Mouse (Mus musculus): ENCODE results near the gene Gm20403. TPM values are rescaled to one million over a fixed set of nuclear protein-coding genes. Genes with fewer than 3 reads are reported as not detected.
"Not testable (repeated sequence)": the region's sequence is repeated elsewhere in the genome, so short reads cannot be mapped to it uniquely, and the experiment has no call there.

Gm20403 gene
- polyA plus RNA-seq, 2 experiments, result not detected

DNA sequence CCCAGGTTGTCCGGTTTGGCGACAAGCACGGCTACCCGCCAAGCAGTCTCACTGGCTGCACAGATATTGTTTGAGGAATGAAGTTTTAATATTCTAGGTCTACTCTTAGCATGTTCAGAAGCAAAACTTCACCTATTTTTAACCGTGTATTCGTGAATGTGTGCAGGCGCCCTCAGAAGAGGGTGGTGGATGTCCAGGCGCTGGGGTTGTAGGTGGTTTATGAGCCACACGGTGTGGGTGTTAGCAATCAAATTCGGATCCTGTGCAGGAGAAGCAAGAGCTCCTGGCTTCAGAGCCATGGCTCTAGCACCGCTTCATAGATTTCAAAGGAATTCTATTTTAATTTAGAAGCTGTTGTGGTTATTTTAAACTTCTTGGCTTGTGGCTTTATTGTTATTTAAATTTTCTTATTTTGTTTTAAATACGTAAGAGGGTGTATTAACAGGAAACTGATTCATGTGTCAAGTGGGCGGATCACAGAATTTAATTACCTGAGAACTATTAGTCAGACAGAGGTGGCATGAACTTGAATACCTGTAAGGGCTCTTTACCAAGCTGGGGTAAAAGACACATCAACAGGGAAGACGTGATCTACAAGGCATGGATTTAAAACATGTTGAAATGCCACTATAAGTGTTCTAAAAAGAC is 21.2 kb upstream of the Gm20403 start:
- DNase-seq (ENCODE audit: low read depth in 3 of 3, low spot score in 3 of 3) (no peak), ATAC-seq (ENCODE audit: insufficient read depth) (no peak)
- H3K9ac ChIP-seq (replicated peaks), result no peak overlapping the region
- 74% methylated on average over 14 of the region's 14 CpGs for WGBS (ENCODE audit: insufficient replicate concordance)
- TF ChIP-seq EP300 (IDR thresholded peaks at IDR 0.05; ENCODE audit: low read depth), result no peak
- TF ChIP-seq CTCF (IDR thresholded peaks at IDR 0.05; ENCODE audit: low read depth), result no peak
- no peaks in the 10 kb centered on the region for H3K36me3 ChIP-seq (replicated peaks; ENCODE audit: control insufficient read depth, insufficient read depth, low read depth)
- no peak overlapping the region for H3K4me3 ChIP-seq (ENCODE audit: insufficient read depth in 1 of 2, low read depth in 2 of 2, low read length in 2 of 2)
- no peak overlapping the region for H3K27ac ChIP-seq
- H3K4me2 ChIP-seq (ENCODE audit: low read depth), result no peak overlapping the region
- H3K9me3 ChIP-seq (ENCODE audit: control insufficient read depth, low read length), result no peaks in the 10 kb centered on the region
- H3K27me3 ChIP-seq (ENCODE audit: control insufficient read depth, insufficient read depth, low read length), result no peaks in the 10 kb centered on the region; the same call in 1 of the 2 replicates
- no peaks in the 10 kb centered on the region for H3K4me1 ChIP-seq (replicated peaks; ENCODE audit: control insufficient read depth in 2 of 2, insufficient read depth in 2 of 2, low read length in 1 of 2)

DNA sequence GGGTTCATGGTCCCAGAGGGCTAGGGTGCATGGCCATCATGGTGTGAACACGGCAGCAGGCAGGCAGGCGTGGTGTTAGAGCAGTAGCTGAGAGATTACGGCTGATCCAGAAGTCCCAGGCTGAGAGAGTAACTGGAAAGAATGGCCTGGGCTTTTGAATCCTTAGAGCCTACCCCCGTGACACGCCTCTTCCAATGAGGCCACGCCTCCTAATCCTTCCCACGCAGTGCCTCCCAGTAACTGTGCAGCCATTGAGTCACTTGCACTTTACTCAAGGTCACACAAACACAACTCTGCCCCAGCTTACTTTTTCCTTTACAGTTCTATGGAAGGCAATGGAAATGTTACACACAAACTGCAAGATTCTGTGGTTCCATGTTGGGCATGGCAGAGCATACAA is 19.7 kb upstream of the Gm20403 start:
- Histone ChIP-seq H3K4me3 (ENCODE audit: insufficient read depth in 1 of 2, low read depth in 2 of 2, low read length in 2 of 2) (no peak overlapping the region), H3K4me1 (replicated peaks; ENCODE audit: control insufficient read depth in 2 of 2, insufficient read depth in 2 of 2, low read length in 1 of 2) (no peaks in the 10 kb centered on the region), H3K36me3 (replicated peaks; ENCODE audit: control insufficient read depth, insufficient read depth, low read depth) (no peaks in the 10 kb centered on the region), H3K27me3 (ENCODE audit: control insufficient read depth, insufficient read depth, low read length) (no peaks in the 10 kb centered on the region; the same call in 1 of the 2 replicates), H3K4me2 (ENCODE audit: low read depth) (no peak overlapping the region), H3K27ac (no peak overlapping the region), H3K9ac (replicated peaks) (no peak overlapping the region), H3K9me3 (ENCODE audit: control insufficient read depth, low read length) (no peaks in the 10 kb centered on the region)
- no peak for TF ChIP-seq EP300 (IDR thresholded peaks at IDR 0.05; ENCODE audit: low read depth)
- no peak for TF ChIP-seq CTCF (IDR thresholded peaks at IDR 0.05; ENCODE audit: low read depth)
- WGBS (ENCODE audit: insufficient replicate concordance), result 72% methylated on average over 7 of the region's 7 CpGs
- ATAC-seq (ENCODE audit: insufficient read depth), result no peak
- no peak for DNase-seq (ENCODE audit: low read depth in 3 of 3, low spot score in 3 of 3)

DNA sequence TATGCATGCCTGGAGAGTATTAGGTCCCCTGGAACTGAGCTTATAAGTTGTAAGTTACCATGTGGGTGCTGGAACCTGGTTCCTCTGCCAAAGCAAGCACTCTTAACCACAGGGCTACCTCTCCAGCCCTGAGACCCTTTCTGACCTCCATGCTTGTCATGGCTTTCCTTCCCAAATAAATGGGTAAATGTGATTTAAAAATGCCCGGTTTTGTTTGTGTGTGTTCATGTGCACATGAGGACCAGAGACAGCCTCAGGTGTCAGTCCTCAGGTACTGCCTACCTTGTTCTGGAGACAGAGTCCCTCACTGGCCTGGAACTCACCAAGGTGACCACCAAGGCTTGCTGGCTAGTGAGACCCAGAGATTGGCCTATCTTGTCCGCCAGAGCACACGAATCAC is 18.1 kb upstream of the Gm20403 start:
- WGBS (ENCODE audit: insufficient replicate concordance), result 72% methylated on average over 3 of the region's 3 CpGs
- DNase-seq (ENCODE audit: low read depth in 3 of 3, low spot score in 3 of 3), result no peak

DNA sequence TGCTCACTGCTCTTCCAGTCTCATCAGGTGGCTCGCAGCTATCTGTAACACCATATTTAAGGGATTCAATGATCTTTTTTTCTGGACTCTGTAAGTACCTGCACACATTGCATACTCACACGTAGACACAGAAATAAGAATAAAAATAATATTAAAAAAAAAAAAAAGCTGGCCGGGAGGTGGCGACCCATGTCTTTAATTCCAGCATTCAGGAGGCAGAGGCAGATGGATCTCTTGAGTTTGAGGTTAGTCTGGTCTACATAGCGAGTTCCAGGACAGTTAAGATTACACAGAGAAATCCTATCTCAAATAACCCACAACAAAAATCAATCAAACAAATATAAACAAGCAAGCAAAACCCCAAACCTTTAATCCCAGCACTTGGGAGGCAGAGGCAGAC is 17.5 kb upstream of the Gm20403 start:
- Histone ChIP-seq H3K9ac (replicated peaks) (no peak overlapping the region), H3K27ac (no peak overlapping the region), H3K36me3 (replicated peaks; ENCODE audit: control insufficient read depth, insufficient read depth, low read depth) (no peaks in the 10 kb centered on the region), H3K4me2 (ENCODE audit: low read depth) (no peak overlapping the region), H3K9me3 (ENCODE audit: control insufficient read depth, low read length) (no peaks in the 10 kb centered on the region), H3K4me1 (replicated peaks; ENCODE audit: control insufficient read depth in 2 of 2, insufficient read depth in 2 of 2, low read length in 1 of 2) (peaks cover 0 to 4% of the 10 kb centered on the region in 2 experiments; a peak in 1 of 4 replicates), H3K4me3 (ENCODE audit: insufficient read depth in 1 of 2, low read depth in 2 of 2, low read length in 2 of 2) (no peak overlapping the region), H3K27me3 (ENCODE audit: control insufficient read depth, insufficient read depth, low read length) (no peaks in the 10 kb centered on the region; the same call in 1 of the 2 replicates)
- no peak for TF ChIP-seq CTCF (IDR thresholded peaks at IDR 0.05; ENCODE audit: low read depth)
- TF ChIP-seq EP300 (IDR thresholded peaks at IDR 0.05; ENCODE audit: low read depth), result no peak
- WGBS (ENCODE audit: insufficient replicate concordance), result 61% methylated on average over 5 of the region's 5 CpGs
- no peak for DNase-seq (ENCODE audit: low read depth in 3 of 3, low spot score in 3 of 3)
- ATAC-seq (ENCODE audit: insufficient read depth), result no peak

More for the DNA sequence above, 18.1 kb upstream of the Gm20403 start:
- no peaks in the 10 kb centered on the region for H3K36me3 ChIP-seq (replicated peaks; ENCODE audit: control insufficient read depth, insufficient read depth, low read depth)
- TF ChIP-seq CTCF (IDR thresholded peaks at IDR 0.05; ENCODE audit: low read depth), result no peak
- no peak for TF ChIP-seq EP300 (IDR thresholded peaks at IDR 0.05; ENCODE audit: low read depth)
- H3K4me1 ChIP-seq (replicated peaks; ENCODE audit: control insufficient read depth in 2 of 2, insufficient read depth in 2 of 2, low read length in 1 of 2), result 0 out of 4 replicates have a peak, but pooled peaks cover 0 to 2% of the 10 kb centered on the region in 2 experiments
- no peaks in the 10 kb centered on the region for H3K9me3 ChIP-seq (ENCODE audit: control insufficient read depth, low read length)
- H3K4me2 ChIP-seq (ENCODE audit: low read depth), result no peak overlapping the region
- no peak overlapping the region for H3K9ac ChIP-seq (replicated peaks)
- no peak overlapping the region for H3K27ac ChIP-seq
- H3K4me3 ChIP-seq (ENCODE audit: insufficient read depth in 1 of 2, low read depth in 2 of 2, low read length in 2 of 2), result no peak overlapping the region
- ATAC-seq (ENCODE audit: insufficient read depth), result no peak
- no peaks in the 10 kb centered on the region; the same call in 1 of the 2 replicates for H3K27me3 ChIP-seq (ENCODE audit: control insufficient read depth, insufficient read depth, low read length)

DNA sequence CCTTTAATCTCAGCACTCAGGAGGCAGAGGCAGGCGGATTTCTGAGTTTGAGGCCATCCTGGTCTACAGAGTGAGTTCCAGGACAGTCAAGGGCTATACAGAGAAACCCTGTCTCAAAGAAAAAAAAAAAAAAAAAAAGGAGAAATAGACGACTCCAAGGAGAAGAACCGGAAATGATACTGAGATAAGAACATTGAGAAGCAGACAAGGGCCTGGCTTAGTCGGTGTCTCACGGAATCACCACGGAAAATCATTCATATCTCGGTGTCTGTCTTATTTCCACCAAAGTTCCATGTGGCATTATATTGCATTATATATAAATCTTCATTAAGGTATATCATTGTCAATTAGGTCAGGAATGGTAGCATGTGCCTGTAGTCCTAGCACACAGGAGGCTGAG is 16.2 kb upstream of the Gm20403 start:
- not testable (repeated sequence) for H3K9ac ChIP-seq (replicated peaks); H3K4me2 ChIP-seq (ENCODE audit: low read depth); H3K36me3 ChIP-seq (replicated peaks; ENCODE audit: control insufficient read depth, insufficient read depth, low read depth); H3K4me3 ChIP-seq (ENCODE audit: insufficient read depth in 1 of 2, low read depth in 2 of 2, low read length in 2 of 2); ATAC-seq (ENCODE audit: insufficient read depth); DNase-seq (ENCODE audit: low read depth in 3 of 3, low spot score in 3 of 3); H3K4me1 ChIP-seq (replicated peaks; ENCODE audit: control insufficient read depth in 2 of 2, insufficient read depth in 2 of 2, low read length in 1 of 2); H3K27ac ChIP-seq; H3K9me3 ChIP-seq (ENCODE audit: control insufficient read depth, low read length); H3K27me3 ChIP-seq (ENCODE audit: control insufficient read depth, insufficient read depth, low read length)
- 60% methylated on average over 7 of the region's 7 CpGs for WGBS (ENCODE audit: insufficient replicate concordance)
